Mouse (Mus musculus): ENCODE data around the gene Foxj1.

DNA sequence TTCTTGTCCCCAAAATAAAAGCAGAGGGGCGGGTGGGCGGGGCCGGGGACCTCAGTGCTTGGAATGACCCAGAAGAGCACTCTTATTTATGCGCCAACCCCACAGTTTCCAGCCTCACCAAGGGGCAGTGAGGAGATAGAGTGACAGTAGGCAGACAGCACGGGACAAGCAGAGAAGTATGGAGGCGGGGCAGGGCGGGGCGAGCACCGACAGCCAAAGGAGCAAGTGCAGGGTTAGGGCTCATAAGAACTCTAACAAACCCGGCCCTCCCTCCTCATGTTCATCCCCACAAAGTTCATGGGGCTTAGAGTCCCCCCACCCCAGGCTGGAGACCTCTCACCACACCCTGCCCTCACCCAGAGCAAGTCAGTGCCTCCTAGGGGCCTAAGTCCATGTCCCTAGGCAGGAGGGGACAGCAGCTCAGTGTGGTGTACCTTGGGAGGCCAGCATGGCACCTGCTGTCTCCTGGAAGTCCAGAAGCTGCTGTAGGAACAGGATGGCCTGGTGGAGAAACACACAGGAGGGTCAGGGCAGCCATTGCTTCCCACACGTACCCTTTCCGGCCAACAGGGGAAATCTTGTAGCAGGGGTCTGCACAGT is 41.6 kb downstream of the Foxj1 start:
- TF ChIP-seq CTCF (IDR thresholded peaks at IDR 0.05; ENCODE audit: insufficient read depth, low read depth, low read length) (no peak), POLR2A (IDR thresholded peaks at IDR 0.05; ENCODE audit: insufficient read depth, low read depth, low read length) (no peak)
